Mouse (Mus musculus) neural tube, embryonic 13.5 days (tissue): ENCODE data around the gene C1galt1c1. TPM values are rescaled to one million over a fixed set of nuclear protein-coding genes. Genes with fewer than 3 reads are reported as not detected.

Experiments
- ATAC-seq: fragments of 200-750 bp; cut with Nextera tagmentation; 2 replicates; pipeline ENCODE4 v1.8.0; 2017; ENCODE audit warnings: low read depth, mild to moderate bottlenecking, moderate TSS enrichment, moderate library complexity
- H3K27ac ChIP-seq: fragments of 300-500 bp; sonication (generic); replicated peaks from 2 replicates; pipeline ENCODE4 v1.5.1; 2015; ENCODE audit warnings: moderate library complexity, mild to moderate bottlenecking, inconsistent platforms
- H3K27me3 ChIP-seq: fragments of 300-500 bp; sonication (generic); 2 replicates; pipeline ENCODE4 v1.6.1; 2015; ENCODE audit warnings: mild to moderate bottlenecking, inconsistent platforms
- H3K36me3 ChIP-seq: fragments of 300-500 bp; sonication (generic); 2 replicates; pipeline ENCODE4 v1.6.1; 2015; ENCODE audit warnings: mild to moderate bottlenecking, inconsistent platforms
- H3K4me1 ChIP-seq: fragments of 300-500 bp; sonication (generic); replicated peaks from 2 replicates; pipeline ENCODE4 v1.6.1; 2015; ENCODE audit warnings: inconsistent platforms
- H3K4me2 ChIP-seq: fragments of 300-500 bp; sonication (generic); 2 replicates; pipeline ENCODE4 v1.6.1; 2015; ENCODE audit warnings: inconsistent platforms, mild to moderate bottlenecking, moderate library complexity
- H3K4me3 ChIP-seq: fragments of 300-500 bp; sonication (generic); 2 replicates; pipeline ENCODE4 v1.5.1; 2015; ENCODE audit warnings: mild to moderate bottlenecking, inconsistent platforms
- H3K9ac ChIP-seq: fragments of 300-500 bp; sonication (generic); 2 replicates; pipeline ENCODE4 v1.6.1; 2015; ENCODE audit warnings: moderate library complexity, mild to moderate bottlenecking, inconsistent platforms
- H3K9me3 ChIP-seq: fragments of 300-500 bp; sonication (generic); 2 replicates; pipeline ENCODE4 v1.6.1; 2016; ENCODE audit warnings: inconsistent platforms
- WGBS: fragments of 180-500 bp; shearing (Covaris S2); methylation state at CpG from one replicate; pipeline ENCODE4 v1.1.7; 2015; 5-methylcytosine and 5-hydroxymethylcytosine counted together
- polyA plus RNA-seq: library from polyadenylated mRNA; unstranded; fragments of >200 nt; fragmentation: Nextera tagmentation; extraction: Ambion mirVana; gene quantifications from 2 replicates; pipeline ENCODE4 v1.2.1, GENCODE M21; 2015

The C1galt1c1 gene
- 34.7 and 37.0 TPM in 2 replicates for polyA plus RNA-seq

GRCm38 (mm10) chrX:38634801-38635637 lies at the start of gene C1galt1c1:
TSS of gene C1galt1c1 (minus strand) at chrX:38635087.
- H3K9me3 ChIP-seq: no peaks in the 10 kb centered on the region
- peak within 1 kb of the TSS; percentile 92 for H3K27ac ChIP-seq
- peaks cover 8% of the 10 kb centered on the region for H3K4me1 ChIP-seq
- no peaks in the 10 kb centered on the region for H3K36me3 ChIP-seq
- peak within 1 kb of the TSS; percentile 49 for H3K4me2 ChIP-seq
- ATAC-seq: peak; percentile 100
- peak within 1 kb of the TSS; percentile 50 for H3K4me3 ChIP-seq
- WGBS: 25% methylated on average over 31 of the region's 43 CpGs
- peak within 1 kb of the TSS; percentile 74 for H3K9ac ChIP-seq
- H3K27me3 ChIP-seq: no peaks in the 10 kb centered on the region

DNA sequence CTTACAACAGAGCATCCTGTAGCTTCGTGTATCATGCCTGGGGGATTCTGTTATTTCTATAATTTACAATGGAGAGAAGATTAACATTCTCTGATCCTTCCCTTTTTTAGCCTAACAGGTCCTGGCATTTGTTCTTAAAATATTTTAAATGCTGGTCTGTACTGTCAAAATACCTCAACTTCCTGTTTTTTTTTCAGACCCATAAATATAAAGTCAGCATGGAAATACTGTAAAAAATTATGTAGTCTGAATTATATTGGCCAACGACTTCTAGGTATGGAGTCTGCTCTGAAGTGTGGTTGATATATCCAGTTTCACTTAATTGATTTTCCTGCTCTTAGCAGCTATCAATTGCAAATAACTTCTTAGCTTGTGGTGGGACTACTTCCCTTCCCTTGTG lies 47.1 kb upstream of the C1galt1c1 start:
- Histone ChIP-seq H3K9me3 (no peaks in the 10 kb centered on the region), H3K4me1 (no peaks in the 10 kb centered on the region), H3K4me2 (no peak overlapping the region), H3K4me3 (no peak overlapping the region), H3K9ac (no peak overlapping the region), H3K27ac (no peak overlapping the region), H3K27me3 (no peaks in the 10 kb centered on the region), H3K36me3 (no peaks in the 10 kb centered on the region)
- WGBS: 61% methylated on average over 2 of the region's 2 CpGs
- no peak for ATAC-seq

GRCm38 (mm10) chrX:38669111-38669903 lies 34.4 kb upstream of the C1galt1c1 start:
- WGBS: 83% methylated on average over 6 of the region's 6 CpGs
- Histone ChIP-seq H3K9ac (no peak overlapping the region), H3K4me2 (no peak overlapping the region), H3K27ac (no peak overlapping the region), H3K36me3 (no peaks in the 10 kb centered on the region), H3K4me3 (no peak overlapping the region), H3K4me1 (no peaks in the 10 kb centered on the region), H3K9me3 (no peaks in the 10 kb centered on the region), H3K27me3 (no peaks in the 10 kb centered on the region)
- no peak for ATAC-seq

DNA sequence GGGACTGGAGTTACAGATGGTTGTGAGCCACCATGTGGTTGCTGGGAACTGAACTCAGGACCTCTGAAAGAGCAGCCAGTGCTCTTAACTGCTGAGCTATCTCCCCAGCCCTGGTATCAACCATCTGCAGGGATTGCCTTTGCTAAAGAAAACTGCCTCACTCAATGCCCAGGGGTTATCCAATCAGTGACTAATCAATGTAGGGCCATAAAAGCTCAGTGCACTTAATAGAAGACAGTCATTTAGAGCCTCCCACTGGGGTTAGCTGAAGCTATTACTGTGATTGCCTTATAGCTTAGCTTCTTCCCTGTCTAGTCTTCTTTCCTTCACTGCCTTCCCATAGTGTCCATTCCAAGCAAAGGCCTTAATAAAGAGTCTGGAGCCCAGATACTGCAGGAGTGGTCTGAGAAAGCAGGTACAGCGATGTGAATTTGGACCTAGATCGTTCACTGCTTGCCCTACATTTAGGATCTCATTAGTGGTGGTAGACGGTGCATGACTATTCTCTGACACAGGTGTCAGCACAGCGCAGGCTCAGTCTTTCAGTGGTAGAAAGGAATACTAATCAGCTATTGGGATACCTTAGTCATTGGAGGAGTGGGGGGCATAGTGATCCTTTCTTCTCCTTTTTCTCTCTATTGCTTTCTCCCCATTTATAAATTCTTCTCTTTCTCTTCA lies 21.5 kb upstream of the C1galt1c1 start:
- no peaks in the 10 kb centered on the region for H3K9me3 ChIP-seq
- no peaks in the 10 kb centered on the region for H3K36me3 ChIP-seq
- no peak overlapping the region for H3K4me3 ChIP-seq
- no peaks in the 10 kb centered on the region for H3K4me1 ChIP-seq
- ATAC-seq: peak; percentile 80
- no peak overlapping the region for H3K27ac ChIP-seq
- no peak overlapping the region for H3K4me2 ChIP-seq
- H3K9ac ChIP-seq: no peak overlapping the region
- 55% methylated on average over 4 of the region's 4 CpGs for WGBS
- H3K27me3 ChIP-seq: no peaks in the 10 kb centered on the region

DNA sequence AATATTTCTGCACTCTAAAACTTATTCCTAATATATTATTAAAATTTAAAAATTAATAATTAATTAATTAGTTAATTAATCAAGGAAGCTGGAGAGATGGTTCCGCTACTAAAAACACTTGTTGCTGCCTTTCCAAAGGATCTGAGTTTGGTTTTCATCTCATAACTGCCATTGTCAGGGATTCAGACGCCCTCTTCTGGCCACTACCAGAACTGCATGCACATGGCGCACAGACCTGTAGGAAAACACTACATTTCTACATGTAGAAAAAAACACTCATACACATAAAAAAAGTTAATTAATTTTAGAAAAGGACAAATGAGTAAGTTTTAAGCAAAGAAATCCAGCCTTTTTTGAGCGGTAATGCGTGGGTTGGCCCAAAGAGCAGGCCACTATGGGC lies 19.8 kb upstream of the C1galt1c1 start:
- Histone ChIP-seq H3K4me3 (no peak overlapping the region), H3K9me3 (no peaks in the 10 kb centered on the region), H3K36me3 (no peaks in the 10 kb centered on the region), H3K4me2 (no peak overlapping the region), H3K27ac (no peak overlapping the region), H3K4me1 (no peaks in the 10 kb centered on the region), H3K9ac (no peak overlapping the region), H3K27me3 (no peaks in the 10 kb centered on the region)
- no peak for ATAC-seq
- WGBS: 85% methylated on average over 5 of the region's 5 CpGs

DNA sequence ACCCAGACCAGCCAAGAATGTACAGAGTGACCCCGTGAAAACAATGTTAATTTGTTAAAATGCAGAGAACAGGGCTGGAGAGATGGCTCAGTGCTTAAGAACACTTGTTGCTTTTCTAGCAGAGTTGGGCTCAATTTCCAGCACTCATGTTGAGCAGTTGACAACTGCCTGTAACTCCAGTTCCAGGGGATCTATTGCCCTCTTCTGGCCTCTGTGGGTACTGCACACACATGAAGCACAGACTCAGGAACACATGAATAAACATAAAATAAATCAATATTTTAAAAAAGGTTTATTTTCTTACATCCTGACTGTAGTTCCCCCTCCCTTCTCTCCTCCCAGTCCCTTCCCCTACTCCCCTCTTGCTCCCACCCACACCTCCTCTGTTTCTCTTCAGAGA lies 18.3 kb upstream of the C1galt1c1 start:
- no peaks in the 10 kb centered on the region for H3K36me3 ChIP-seq
- H3K4me2 ChIP-seq: no peak overlapping the region
- ATAC-seq: no peak
- H3K27ac ChIP-seq: no peak overlapping the region
- 73% methylated on average over 1 of the region's 1 CpGs for WGBS
- no peaks in the 10 kb centered on the region for H3K9me3 ChIP-seq
- H3K9ac ChIP-seq: no peak overlapping the region
- no peak overlapping the region for H3K4me3 ChIP-seq
- H3K4me1 ChIP-seq: no peaks in the 10 kb centered on the region
- no peaks in the 10 kb centered on the region for H3K27me3 ChIP-seq

GRCm38 (mm10) chrX:38651167-38651566 lies 16.3 kb upstream of the C1galt1c1 start:
- 45% methylated on average over 5 of the region's 7 CpGs for WGBS
- no peak for ATAC-seq

DNA sequence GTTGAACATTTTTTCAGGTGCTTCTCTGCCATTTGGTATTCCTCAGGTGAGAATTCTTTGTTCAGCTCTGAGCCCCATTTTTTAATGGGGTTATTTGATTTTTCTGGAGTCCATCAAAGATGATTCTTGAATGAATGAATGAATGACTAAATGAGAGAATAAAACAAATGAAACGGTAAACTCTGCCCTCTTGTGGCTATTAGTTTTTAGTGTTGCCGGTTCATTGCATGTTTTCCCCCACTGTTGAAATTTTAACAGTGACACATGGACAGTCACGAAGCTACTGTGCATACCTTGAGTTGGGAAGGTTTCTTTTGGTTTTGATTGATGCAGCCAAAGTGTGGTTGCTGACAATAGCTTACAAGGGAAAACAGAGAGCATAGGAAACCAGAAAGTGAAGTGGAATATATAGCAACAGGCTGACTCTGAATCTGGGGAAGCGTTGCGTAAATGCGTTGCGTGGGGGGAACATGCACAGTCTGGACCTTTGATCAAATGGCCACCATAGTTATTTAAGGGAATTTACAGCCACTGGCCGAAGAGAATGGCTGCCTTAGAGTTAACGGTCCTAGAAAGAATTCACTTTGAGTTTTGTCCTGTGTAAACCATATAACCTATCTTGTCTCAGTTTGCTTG lies 15.6 kb upstream of the C1galt1c1 start:
- Histone ChIP-seq H3K27ac (no peak overlapping the region), H3K36me3 (no peaks in the 10 kb centered on the region), H3K4me1 (no peaks in the 10 kb centered on the region), H3K9me3 (no peaks in the 10 kb centered on the region), H3K27me3 (no peaks in the 10 kb centered on the region), H3K9ac (no peak overlapping the region), H3K4me3 (no peak overlapping the region), H3K4me2 (no peak overlapping the region)
- WGBS: 51% methylated on average over 9 of the region's 9 CpGs
- no peak for ATAC-seq

More at GRCm38 (mm10) chrX:38651167-38651566, 16.3 kb upstream of the C1galt1c1 start:
- no peak overlapping the region for H3K4me3 ChIP-seq
- no peaks in the 10 kb centered on the region for H3K4me1 ChIP-seq
- no peak overlapping the region for H3K9ac ChIP-seq
- H3K36me3 ChIP-seq: no peaks in the 10 kb centered on the region
- H3K9me3 ChIP-seq: no peaks in the 10 kb centered on the region
- H3K27me3 ChIP-seq: no peaks in the 10 kb centered on the region
- no peak overlapping the region for H3K27ac ChIP-seq
- H3K4me2 ChIP-seq: no peak overlapping the region

GRCm38 (mm10) chrX:38642183-38642582 lies 7.3 kb upstream of the C1galt1c1 start:
- H3K27ac ChIP-seq: no peak overlapping the region
- H3K9me3 ChIP-seq: no peaks in the 10 kb centered on the region
- H3K4me3 ChIP-seq: no peak overlapping the region
- H3K9ac ChIP-seq: no peak overlapping the region
- H3K27me3 ChIP-seq: no peaks in the 10 kb centered on the region
- H3K4me1 ChIP-seq: no peaks in the 10 kb centered on the region
- no peaks in the 10 kb centered on the region for H3K36me3 ChIP-seq
- no peak for ATAC-seq
- no peak overlapping the region for H3K4me2 ChIP-seq
- 58% methylated on average over 4 of the region's 4 CpGs for WGBS

DNA sequence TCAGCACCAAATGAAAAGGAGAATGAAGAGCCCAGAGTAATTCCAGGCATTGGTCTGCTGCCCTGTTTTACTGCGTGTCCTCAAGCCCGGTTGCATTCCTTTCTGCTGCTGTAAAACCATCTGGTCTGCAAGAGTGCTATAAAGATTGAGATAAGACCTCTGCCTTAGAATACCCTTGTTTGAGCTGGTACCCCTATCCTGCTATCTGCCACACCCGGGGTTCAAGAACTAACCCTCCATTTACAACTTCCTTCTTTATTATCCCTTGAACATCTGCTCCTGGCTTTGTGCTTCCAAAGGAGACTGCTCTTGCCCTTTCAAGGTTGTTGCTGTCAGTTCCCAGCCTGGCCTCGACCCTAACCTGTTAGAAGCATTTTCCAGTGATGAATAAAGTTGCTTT lies 6.5 kb upstream of the C1galt1c1 start:
- ATAC-seq: no peak
- Histone ChIP-seq H3K36me3 (no peaks in the 10 kb centered on the region), H3K4me2 (no peak overlapping the region), H3K4me1 (no peaks in the 10 kb centered on the region), H3K27me3 (no peaks in the 10 kb centered on the region), H3K27ac (no peak overlapping the region), H3K9me3 (no peaks in the 10 kb centered on the region), H3K9ac (no peak overlapping the region), H3K4me3 (no peak overlapping the region)
- 34% methylated on average over 4 of the region's 4 CpGs for WGBS

DNA sequence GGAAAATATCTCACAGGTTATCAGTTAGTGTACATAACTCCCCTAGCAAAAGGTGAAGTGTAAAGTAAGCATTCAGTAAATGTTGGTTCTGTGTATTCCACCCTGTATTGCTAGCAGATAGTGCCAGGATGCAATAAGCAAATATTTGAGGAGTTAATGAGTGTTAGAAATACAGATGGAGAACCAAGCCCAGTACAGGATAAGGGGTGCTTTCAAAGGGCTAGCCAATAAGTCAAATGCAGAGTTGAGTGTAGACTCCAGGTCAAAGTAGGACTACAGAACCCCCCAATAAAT lies 698 bp upstream of the C1galt1c1 start:
- Histone ChIP-seq H3K9me3 (no peaks in the 10 kb centered on the region), H3K36me3 (no peaks in the 10 kb centered on the region), H3K4me1 (peaks cover 8% of the 10 kb centered on the region), H3K4me2 (peak overlapping the region; percentile 49), H3K27me3 (no peaks in the 10 kb centered on the region), H3K4me3 (peak overlapping the region; percentile 50), H3K9ac (peak overlapping the region; percentile 57; the same call in 1 of the 2 replicates), H3K27ac (no peak overlapping the region)
- peak; percentile 8 for ATAC-seq

DNA sequence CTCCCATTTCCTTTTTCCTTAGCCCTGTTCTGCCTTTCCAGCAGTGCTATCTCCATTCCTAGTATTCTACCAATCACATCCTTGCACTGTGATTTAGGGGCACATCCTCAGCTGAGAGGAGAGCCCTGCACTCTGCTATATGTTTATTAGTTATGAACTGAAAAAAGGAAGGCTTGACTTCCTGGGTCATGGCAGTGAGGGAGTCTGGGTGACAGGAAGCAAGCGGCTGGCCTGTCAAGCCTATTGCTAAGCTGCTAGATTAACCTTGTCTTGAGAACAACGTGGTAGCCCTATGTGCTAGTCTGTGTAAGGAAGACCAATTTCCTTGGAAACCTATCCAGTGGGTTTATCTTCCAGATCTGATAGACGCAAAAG lies 33.9 kb downstream of the C1galt1c1 start:
- peak overlapping the region; percentile 59 for H3K4me2 ChIP-seq
- no peaks in the 10 kb centered on the region for H3K36me3 ChIP-seq
- H3K27me3 ChIP-seq: no peaks in the 10 kb centered on the region
- WGBS: 18% methylated on average over 3 of the region's 3 CpGs
- no peaks in the 10 kb centered on the region for H3K4me1 ChIP-seq
- no peaks in the 10 kb centered on the region for H3K9me3 ChIP-seq
- H3K27ac ChIP-seq: peak overlapping the region; percentile 85
- ATAC-seq: peak; percentile 86
- peak overlapping the region; percentile 50 for H3K4me3 ChIP-seq
- peak overlapping the region; percentile 70 for H3K9ac ChIP-seq
